Mouse (Mus musculus) urinary bladder, postnatal 36 days (tissue): Measurements from ENCODE around the gene Mtmr14.

ENCODE experiments used
- DNase-seq, 2 experiments: peaks; one replicate each; pipeline ENCODE4 v3.0.0; 2022; ENCODE audit warnings: low spot score in 2 of 2, mixed read lengths in 1 of 2

The Mtmr14 gene

DNA sequence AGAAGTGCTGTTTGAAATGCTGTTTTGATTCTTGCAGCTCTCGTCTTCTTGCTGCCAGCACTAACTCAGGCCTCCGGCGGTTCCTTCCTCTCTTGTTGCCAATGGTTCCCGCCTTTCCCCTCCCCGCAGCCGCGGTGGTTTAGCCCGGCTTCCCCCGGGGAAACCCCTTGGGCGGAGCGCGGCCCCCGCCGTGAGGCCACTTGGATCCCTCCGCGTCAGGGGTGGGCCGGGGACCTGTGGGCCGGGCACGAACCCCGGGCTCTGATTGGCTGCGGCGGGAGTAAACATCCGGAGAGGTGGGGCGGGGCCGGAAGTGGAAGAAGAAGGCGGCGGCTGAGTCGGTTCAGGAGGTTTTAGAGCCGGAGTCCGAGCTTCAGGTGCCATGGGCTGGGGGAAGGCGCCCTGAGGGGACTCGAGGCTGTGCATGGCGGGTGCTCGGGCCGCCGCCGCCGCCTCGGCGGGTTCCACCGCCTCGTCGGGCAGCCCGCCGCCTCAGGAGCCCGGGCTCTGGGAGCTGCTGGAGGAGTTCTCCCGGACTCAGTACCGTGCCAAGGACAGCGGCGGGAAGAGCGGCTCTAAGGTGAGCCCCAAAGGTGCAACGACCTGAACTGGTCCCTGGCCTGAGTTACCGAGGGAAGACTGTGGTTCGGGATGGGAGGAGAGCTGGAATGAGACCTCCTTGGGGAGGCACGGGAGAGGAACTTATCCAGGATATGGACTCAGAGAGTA, at the start of gene Mtmr14:
Gene Mtmr14 (plus strand): TSS at position 302 of the 729 bp plus-strand sequence.
- DNase-seq = peak; percentile 99

DNA sequence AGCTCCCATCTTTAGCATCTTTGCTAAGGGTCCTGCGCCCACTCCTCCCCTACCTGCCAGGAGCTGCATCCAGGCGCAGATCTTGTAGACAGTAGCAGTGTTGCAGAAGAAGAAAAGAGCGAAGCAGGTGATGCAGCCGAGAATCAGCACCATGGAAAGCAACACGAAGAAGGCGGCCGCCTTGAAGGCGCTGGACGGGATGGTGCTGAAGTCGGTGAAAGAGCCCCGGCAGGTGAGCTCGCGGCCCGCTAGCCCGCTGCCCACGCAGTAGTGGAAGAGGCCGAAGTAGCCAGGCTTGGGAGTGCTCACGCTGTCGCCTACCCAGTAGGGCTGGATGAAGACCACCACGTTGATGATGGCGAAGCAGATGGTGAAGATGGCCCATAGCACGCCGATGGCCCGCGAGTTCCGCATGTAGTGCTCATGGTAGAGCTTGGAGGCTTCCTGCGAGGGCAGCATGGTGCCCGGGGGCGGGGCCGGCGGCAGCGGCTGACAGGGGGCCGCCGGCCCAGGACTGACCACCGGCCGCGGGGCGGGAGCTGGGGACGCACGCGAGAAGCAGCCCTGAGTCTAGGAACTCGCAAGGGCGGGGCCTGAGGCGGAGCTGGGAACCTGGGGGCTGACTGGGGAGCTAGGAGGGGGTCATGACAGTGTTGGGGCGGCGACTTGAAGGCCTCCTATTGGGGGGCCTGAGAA, 43.7 kb upstream of the Mtmr14 start:
- peak; percentile 10 to 23 for DNase-seq

DNA sequence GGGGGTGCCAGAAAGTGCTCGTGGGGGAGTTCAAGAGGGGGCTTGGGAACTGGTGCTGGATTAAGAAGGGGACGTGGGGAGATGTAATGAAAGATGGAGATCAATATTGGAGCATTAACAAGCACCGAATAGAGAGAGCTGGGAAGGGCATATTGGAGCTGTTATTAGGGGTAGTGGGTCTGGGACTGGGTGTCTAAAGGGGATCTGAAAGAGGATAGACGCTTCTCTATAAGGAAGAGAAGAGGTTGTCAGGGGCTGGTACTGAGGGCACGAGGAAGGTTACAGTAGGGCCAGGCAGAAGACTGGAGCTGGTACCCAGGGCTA, 43.2 kb upstream of the Mtmr14 start:
- DNase-seq = no peak

- no peak for DNase-seq
These were observed 42.6 kb upstream of the Mtmr14 start, which contains the start of gene Lhfpl4 for GRCm38 (mm10) chr6:113194841-113195595. Gene Lhfpl4 (minus strand): TSS chr6:113195384.

- DNase-seq = no peak
These were observed 42.0 kb upstream of the Mtmr14 start for GRCm38 (mm10) chr6:113195596-113195992.

GRCm38 (mm10) chr6:113216280-113216679, 21.4 kb upstream of the Mtmr14 start:
- DNase-seq = no peak

DNA sequence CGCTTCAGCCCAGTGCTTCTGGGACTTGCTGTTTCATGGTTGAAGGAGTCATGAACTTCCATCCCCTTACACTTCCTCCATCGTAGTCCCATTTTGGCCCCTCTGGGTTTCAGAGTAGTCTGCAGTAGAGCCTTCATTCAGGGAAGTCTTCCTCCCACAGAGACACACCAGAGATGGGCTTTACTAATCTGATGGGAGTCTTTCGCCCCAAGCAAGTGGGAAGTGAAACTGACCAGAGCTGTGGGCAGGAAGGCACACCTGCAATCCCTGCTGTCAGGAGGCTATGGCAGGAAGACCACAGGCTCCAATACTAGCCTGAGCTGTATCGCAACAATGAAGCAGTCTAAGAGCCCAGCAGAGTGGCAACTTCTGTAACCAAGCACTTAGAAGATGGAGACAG, 11.8 kb upstream of the Mtmr14 start:
- DNase-seq = no peak

DNA sequence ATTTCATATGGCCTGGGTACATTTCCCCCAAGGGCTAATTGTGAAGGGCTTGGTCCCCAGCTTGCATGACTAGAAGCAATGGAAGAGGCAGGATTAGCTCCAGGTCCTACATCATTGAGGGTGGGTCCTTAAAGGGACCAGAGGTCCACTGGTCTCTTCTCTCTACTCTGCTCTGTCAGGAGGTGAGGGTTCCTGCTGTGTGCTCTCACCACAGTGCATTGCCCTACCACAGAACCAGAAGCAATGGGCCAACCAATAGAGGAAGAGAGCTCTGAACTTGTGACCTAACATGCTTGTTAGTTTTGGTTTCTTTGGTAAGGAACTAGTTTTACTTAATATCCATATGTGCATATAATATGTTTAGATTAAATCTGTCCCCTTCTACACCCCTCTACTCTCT, 10.9 kb upstream of the Mtmr14 start:
- DNase-seq = no peak

GRCm38 (mm10) chr6:113235141-113235540, 2.5 kb upstream of the Mtmr14 start:
- DNase-seq = no peak

- DNase-seq = no peak
These were observed 799 bp downstream of the Mtmr14 start for GRCm38 (mm10) chr6:113238442-113238841.

DNA sequence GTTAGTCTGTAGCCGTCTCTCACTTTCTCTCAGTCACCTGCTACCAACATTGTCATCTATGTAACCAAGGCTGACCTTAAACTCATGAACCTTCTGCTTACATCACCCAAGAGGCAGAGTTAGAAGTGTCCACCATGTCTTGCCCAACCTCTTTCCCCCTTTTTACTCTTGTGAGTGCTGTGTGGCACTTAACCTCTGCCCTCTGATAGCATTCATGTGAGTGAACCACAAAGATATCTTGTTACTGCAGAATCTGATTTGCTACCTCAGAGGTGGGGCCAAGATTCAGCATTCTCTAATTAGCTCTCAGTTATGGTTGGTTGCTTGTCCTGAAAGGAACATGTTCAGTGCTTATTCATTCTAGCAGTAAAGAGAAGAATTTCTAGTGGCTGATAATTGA, 5.1 kb downstream of the Mtmr14 start:
- DNase-seq = no peak

DNA sequence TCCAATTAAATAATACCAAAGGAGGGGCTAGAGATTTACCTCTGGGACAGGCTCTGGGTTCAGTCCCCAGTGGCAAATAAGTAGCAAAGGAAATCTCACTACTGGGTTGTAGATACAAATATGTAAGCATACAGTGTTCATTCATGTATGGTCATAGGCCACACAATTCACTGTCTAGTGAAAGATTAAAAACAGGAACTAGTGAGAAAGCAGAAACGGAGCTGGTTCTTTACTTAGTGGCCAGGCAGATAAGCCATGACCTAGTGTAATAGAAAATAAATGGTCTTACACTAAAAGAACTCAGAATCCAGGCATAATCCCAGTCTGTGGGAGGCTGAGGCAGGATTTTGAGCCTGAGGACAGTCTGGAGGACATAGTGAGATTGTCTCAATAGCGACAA, 7.9 kb downstream of the Mtmr14 start:
- no peak for DNase-seq

- DNase-seq = no peak
These were observed 13.1 kb downstream of the Mtmr14 start for GRCm38 (mm10) chr6:113250786-113251185.

DNA sequence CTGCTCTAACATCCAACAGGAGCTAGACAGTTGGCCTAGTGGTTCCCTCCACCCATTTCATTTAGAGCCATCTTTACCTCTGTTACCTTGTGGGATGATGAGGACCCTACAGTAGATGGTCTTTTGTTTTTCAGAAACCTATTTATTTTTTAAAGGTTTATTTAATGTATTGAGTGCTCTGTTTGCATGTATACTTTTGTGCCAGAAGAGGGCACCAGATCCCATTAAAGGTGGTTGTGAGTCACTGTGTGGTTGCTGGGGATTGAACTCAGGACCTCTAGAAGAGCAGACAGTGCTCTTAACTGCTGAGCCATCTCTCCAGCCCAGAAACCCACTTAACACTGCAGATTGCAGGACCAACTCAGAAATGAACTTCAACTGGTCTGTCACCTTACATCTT, 14.3 kb downstream of the Mtmr14 start:
- DNase-seq = no peak

GRCm38 (mm10) chr6:113254899-113255298, 17.3 kb downstream of the Mtmr14 start:
- no peak for DNase-seq

- no peak for DNase-seq
These were observed 23.7 kb downstream of the Mtmr14 start for GRCm38 (mm10) chr6:113261174-113261858.

DNA sequence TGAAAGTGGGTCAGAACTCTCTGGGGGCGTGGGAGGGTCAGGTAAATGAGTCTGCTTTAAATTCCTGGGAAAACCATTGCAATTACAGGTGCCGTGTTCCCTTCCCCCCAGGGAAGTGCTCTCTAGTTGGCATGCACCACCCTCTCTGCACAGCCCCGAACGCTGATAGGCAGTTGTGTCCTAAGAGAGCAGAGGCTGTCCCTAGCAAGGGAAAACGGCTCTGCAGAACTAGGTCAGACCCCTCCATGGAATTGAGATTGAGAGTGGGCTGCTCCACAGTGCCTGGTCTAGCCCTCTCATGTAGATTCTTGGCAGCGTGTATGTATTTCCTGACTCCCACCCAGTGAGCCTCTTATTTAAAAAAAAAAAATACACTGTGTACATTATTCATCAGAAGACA, 25.9 kb downstream of the Mtmr14 start:
- no peak for DNase-seq

GRCm38 (mm10) chr6:113264429-113264828, 26.8 kb downstream of the Mtmr14 start:
- DNase-seq = no peak

- DNase-seq = no peak
These were observed 29.5 kb downstream of the Mtmr14 start for GRCm38 (mm10) chr6:113266996-113267655.

DNA sequence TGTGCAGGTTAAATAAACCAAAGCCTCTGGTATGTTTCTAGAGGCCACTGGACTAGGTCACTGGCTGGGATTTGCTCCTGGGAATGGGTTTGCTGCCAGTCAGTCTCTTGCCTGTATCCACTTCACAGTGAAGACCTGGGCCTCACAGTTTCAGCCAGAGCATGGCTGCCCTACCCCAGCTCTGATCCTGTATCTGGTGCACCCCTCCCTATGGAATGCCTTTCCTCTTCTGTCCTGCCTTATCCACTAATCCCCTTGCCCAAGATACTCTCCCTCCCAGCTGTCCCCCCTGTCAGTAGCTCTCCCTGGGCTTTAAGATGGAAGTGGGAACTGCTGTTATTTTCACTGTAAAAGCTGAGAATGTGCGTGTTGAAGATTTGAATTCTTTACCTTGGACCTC, 30.3 kb downstream of the Mtmr14 start:
- no peak for DNase-seq

- no peak for DNase-seq
These were observed 34.7 kb downstream of the Mtmr14 start for GRCm38 (mm10) chr6:113272365-113272764.

GRCm38 (mm10) chr6:113276846-113277245, 39.2 kb downstream of the Mtmr14 start:
- DNase-seq = no peak
